Mouse (Mus musculus): Measurements from ENCODE around the gene Pld3.

GRCm38 (mm10) chr7:27596586-27597503 lies 43.8 kb upstream of the Pld3 start:
- TF ChIP-seq CTCF (IDR thresholded peaks at IDR 0.05; ENCODE audit: extremely low read depth, insufficient read depth, insufficient read length, insufficient replicate concordance) (no peak), POLR2A (IDR thresholded peaks at IDR 0.05; ENCODE audit: low read depth, low read length) (no peak)

All from spleen, adult 2 months (tissue).